Comparison of ENCODE assay signal across 9 mouse cellular contexts in the genomic region with DNA sequence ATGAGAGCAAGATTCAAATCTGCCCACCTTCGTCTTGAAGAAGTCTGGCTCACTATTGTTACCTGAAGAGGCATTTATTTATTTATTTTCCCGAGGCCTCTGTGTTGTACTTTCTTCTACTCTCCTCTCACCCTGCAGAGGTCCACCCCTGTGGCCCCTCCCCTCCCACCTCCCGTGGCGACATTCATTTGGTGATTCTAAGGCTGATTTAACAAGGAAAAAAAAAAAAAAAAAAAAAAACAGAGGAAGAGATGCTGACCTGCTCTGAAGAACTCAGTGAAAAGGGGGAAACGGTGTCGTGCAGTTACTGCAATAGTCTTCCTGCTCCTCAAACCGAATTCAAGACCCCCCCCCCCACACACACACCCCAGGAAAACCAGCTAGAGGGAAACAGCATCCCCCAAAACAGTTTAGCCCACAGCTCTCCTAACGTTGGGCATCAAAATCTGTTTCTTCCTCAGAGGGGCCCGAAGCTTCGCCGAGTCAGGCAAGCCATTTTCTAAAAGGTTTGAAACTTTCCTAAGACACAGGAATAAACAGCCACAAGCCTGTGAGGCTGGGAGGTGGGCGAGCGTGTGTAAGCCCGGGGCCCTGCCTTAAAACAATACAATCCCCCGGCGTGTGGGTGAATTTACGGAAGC. TPM values are rescaled to one million over a fixed set of nuclear protein-coding genes. Genes with fewer than 3 reads are reported as not detected.
A peak's percentile ranks its signal among the peaks of the same experiment; 100 is the strongest.
DNase-seq lines count a peak whose midpoint lies in the region; ATAC-seq lines count a peak whose summit lies in the region.
"Had no signal": no experiment of that assay in that cellular context is flagged by ENCODE, and none has a peak within 500 bp of the region (broad histone marks: within the 10 kb centered on the region; RNA-seq: fewer than 3 reads in every experiment).

No protein-coding gene starts in this region.

- no peaks in the 10 kb centered on the region for H3K9me3 ChIP-seq in erythroblast, embryonic 14.5 days (ENCODE audit: control insufficient read depth, low read length)
- no peaks in the 10 kb centered on the region for H3K9me3 ChIP-seq in liver, embryonic 11.5 days (ENCODE audit: control insufficient read depth, low read length)

- DNase-seq in thymus, postnatal 0 days (ENCODE audit: low spot score), result peak; percentile 44
- DNase-seq in thymus, postnatal 25 days, result no peak
- no peak for DNase-seq in liver, embryonic 11.5 days (ENCODE audit: low spot score)
- DNase-seq in urinary bladder, postnatal 14 days (ENCODE audit: low spot score), result no peak
- no peak for DNase-seq in cerebellum, adult 8-10 months
- DNase-seq in adrenal gland, adult 2 months, result no peak

- H3K4me1 ChIP-seq in erythroblast, embryonic 14.5 days (ENCODE audit: control insufficient read depth), result peaks cover 58% of the 10 kb centered on the region
- H3K4me1 ChIP-seq in liver, embryonic 11.5 days (replicated peaks; ENCODE audit: control insufficient read depth, insufficient read depth, low read length), result peaks cover 13% of the 10 kb centered on the region

- peak overlapping the region; percentile 92; the same call in 1 of the 2 replicates for H3K27ac ChIP-seq in liver, embryonic 11.5 days (ENCODE audit: low read depth, low read length)

- no peak for ATAC-seq in erythroblast, adult 5-6 weeks (replicated peaks; ENCODE audit: low FRiP score, poor library complexity, severe bottlenecking)
- ATAC-seq in liver, embryonic 11.5 days (replicated peaks; ENCODE audit: low FRiP score), result no peak

- H3K4me3 ChIP-seq in erythroblast, embryonic 14.5 days (replicated peaks), result peak overlapping the region; percentile 92
- H3K4me3 ChIP-seq in liver, embryonic 11.5 days (ENCODE audit: low read depth, low read length), result peak overlapping the region; percentile 72

- WGBS in liver, embryonic 11.5 days, result under 1% methylated on average over 17 of the region's 17 CpGs

- peaks cover 72% of the 10 kb centered on the region for H3K27me3 ChIP-seq in erythroblast, embryonic 14.5 days (ENCODE audit: control insufficient read depth)
- H3K27me3 ChIP-seq in liver, embryonic 11.5 days (replicated peaks; ENCODE audit: control insufficient read depth, insufficient read depth, low read length), result peaks cover 4% of the 10 kb centered on the region; the same call in 1 of the 2 replicates

- H3K4me2 ChIP-seq in liver, embryonic 11.5 days, result peak overlapping the region; percentile 98

- no peaks in the 10 kb centered on the region for H3K36me3 ChIP-seq in erythroblast, embryonic 14.5 days (ENCODE audit: control insufficient read depth)
- no peaks in the 10 kb centered on the region for H3K36me3 ChIP-seq in liver, embryonic 11.5 days (ENCODE audit: control insufficient read depth, insufficient read depth, low read length)

- H3K9ac ChIP-seq in liver, embryonic 11.5 days (ENCODE audit: low read depth, low read length), result peak overlapping the region; percentile 87

RNA-seq across cellular contexts. Expression of gene A830031A19Rik, which starts 0.8 kb away (rescaled TPM):
- not detected in 2 replicates for polyA plus RNA-seq in erythroblast, embryonic 14.5 days (2012)
- total RNA-seq in erythroblast, adult 5-6 weeks (2015; ENCODE audit: low replicate concordance), result not detected in 2 replicates
- 4.0 TPM in 1 of 2 replicates, not detected in the other for total RNA-seq in erythroblast, adult 5-6 weeks (2017; ENCODE audit: low replicate concordance)
- polyA plus RNA-seq in thymus, postnatal 0 days (2015; fragmentation: Nextera tagmentation; extraction: Ambion mirVana), result not detected in 2 replicates
- not detected in 2 replicates for polyA plus RNA-seq in liver, embryonic 11.5 days (2014; fragmentation: Nextera tagmentation; extraction: Ambion mirVana)
- total RNA-seq in adrenal gland, adult 2 months (2021), result not detected
- not detected in 2 replicates for polyA plus RNA-seq in adrenal gland, adult 2 months (2012; rRNA removed)
- total RNA-seq: liver, adult 2 months had no signal
- polyA plus RNA-seq: liver, adult 2 months had no signal

RNA-seq across cellular contexts. Expression of gene Bcl11a, which starts 2.2 kb away (rescaled TPM):
- 4.5 and 4.9 TPM in 2 replicates for polyA plus RNA-seq in erythroblast, embryonic 14.5 days (2012)
- total RNA-seq in erythroblast, adult 5-6 weeks (2015; ENCODE audit: low replicate concordance), result 11.1 and 25.5 TPM in 2 replicates
- total RNA-seq in erythroblast, adult 5-6 weeks (2017; ENCODE audit: low replicate concordance), result 4.9 and 10.2 TPM in 2 replicates
- polyA plus RNA-seq in thymus, postnatal 0 days (2015; fragmentation: Nextera tagmentation; extraction: Ambion mirVana), result 7.4 and 8.0 TPM in 2 replicates
- polyA plus RNA-seq in liver, embryonic 11.5 days (2014; fragmentation: Nextera tagmentation; extraction: Ambion mirVana), result 92.2 and 95.4 TPM in 2 replicates
- total RNA-seq in adrenal gland, adult 2 months (2021), result 1 to 10 TPM; 4.3 to 5.9 TPM
- polyA plus RNA-seq in adrenal gland, adult 2 months (2012; rRNA removed), result 0.80 and 0.81 TPM in 2 replicates

Comparison
In these comparisons a context has a peak if more than half of its experiments do, and no peak if none do; other contexts are left out.
1. RNA of gene Bcl11a, which starts 2.2 kb away (polyA plus RNA-seq): 92.2 to 95.4 TPM in liver, embryonic 11.5 days; 7.4 to 8.0 TPM in thymus, postnatal 0 days, 4.5 to 4.9 TPM in erythroblast, embryonic 14.5 days and 0.80 to 0.81 TPM in adrenal gland, adult 2 months; every median in the first group is over 10 times any median in the second.